Mouse (Mus musculus) embryo, embryonic 11 days (tissue): ENCODE results near the gene Klf17.
"Not testable (repeated sequence)": the region's sequence is repeated elsewhere in the genome, so short reads cannot be mapped to it uniquely, and the experiment has no call there.

ENCODE experiments used
- DNase-seq: peaks from one replicate; pipeline ENCODE4 v3.0.0-alpha.2; 2015

Klf17 gene

DNA sequence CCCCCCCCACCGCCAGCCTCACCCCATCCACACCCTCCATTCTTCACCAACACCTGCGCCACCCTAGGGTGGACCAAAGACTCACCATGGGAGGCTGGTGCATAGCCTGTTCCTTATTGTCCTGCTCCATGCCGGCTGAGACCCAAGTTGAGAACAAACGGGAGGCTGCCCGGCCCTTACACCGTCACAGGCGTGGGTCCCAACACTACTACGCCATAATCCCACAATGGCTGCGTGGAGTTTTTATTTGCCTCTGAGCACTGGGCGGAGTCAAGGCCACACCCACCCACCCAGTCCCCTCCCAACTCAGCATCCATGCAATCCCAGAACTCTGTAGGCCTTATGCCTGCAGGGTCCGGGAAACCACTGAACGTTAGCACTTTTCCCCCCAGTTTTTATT, at the start of gene Klf17:
Klf17 (minus strand) TSS at position 233 of the 400 bp plus-strand sequence.
- DNase-seq = no peak

DNA sequence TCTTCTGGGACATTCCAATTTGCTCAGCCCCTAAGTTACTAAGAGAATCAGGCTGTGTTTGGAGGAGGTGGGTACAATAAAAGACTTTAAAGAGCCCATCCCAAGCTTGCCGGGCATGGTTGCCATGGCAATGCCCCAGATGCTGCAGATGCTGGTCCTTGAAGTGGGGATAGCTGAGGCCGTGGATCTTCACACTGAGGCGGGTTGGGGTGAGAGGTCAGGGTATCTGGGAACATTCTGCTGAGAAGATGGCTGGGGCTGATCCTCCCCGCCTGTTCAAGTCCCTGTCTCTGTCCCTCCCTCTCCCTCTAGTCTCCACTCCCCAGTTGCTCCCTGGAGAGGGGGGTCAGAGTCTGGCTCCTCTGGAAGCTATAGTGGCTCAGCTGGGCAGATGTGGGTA, 48.9 kb upstream of the Klf17 start:
- no peak for DNase-seq

DNA sequence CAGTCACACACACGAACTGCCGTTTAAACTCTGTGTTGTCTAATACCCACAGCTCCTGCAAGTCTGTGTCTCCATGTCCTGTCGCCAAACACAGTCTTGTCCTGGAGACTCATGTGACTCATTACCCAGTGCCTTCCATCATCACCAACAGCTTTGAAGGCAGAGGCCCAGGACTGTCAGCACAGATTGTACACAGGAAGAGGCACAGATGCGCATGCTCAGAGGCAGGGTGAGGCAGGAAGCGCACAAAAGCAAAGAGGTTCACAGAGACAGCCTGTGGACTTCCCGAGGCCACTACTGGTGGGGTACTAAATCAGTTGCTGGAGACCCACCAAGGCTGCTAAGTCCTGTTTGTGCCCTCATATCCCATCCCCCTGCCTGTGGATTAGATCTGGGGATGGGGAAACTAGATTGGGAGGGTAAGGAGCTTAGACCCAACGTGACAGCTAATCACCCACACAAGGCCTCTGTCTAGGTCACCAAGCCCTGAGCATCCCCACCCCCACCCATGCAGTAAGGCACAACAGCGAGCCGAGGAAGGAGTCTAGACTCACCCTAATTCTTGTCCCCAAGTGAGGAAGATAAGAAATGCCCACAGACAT, 48.2 kb upstream of the Klf17 start:
- DNase-seq = no peak

DNA sequence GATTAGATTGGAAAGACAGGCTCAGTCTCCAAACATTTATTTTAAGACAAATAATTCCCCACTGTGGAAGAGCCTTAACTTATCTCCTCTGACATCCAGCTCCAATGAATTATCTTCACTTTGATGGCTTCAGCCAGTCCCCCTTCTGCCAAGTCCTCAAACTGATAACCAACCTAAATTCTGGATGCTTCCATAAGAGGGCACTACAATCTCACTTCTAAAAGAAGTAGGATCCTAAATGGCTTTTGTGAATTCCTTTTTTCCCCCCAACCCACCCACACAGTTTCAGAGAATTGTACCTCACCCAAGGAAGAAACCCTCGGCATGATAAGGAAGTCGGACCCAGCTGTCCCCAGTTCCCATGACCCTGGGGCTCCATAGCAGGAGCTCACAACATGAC, 45.5 kb upstream of the Klf17 start:
- DNase-seq = no peak

DNA sequence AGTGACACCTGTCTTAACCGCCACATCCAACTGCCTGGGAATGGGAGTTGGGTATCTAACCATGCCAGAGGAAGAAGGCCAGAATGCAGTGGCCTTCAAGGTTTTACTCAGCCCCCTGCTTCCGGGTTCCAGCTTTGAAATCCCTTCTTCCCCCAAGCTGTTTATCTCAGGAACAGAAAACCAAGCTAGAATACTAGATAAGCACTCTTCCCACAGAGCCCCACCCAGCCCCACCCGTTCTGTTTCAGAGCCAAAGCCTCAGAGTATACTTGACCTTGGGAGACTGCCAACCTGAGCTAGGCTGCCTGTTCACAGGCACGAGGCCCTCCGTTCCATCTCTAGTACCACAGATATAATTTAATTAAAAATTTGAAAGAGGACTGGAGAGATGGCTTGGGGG, 41.5 kb upstream of the Klf17 start:
- DNase-seq = no peak

DNA sequence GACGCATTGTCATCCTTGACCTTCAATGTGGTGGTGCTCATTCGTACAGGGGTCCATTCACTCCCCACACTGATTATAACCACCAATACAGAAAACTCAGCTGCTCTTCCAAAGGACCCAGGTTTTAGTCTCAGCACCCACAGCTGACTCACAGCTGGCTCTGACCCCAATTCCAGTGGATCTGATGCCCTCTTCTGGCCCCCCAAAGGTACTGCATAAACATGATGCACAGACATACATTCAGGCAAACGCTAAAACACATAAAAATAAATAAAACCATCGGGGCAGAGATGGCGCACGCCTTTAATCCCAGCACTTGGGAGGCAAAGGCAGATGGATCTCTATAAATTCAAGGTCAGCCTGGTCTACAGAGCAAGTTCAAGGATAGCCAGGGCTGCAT, 34.5 kb upstream of the Klf17 start:
- no peak for DNase-seq

DNA sequence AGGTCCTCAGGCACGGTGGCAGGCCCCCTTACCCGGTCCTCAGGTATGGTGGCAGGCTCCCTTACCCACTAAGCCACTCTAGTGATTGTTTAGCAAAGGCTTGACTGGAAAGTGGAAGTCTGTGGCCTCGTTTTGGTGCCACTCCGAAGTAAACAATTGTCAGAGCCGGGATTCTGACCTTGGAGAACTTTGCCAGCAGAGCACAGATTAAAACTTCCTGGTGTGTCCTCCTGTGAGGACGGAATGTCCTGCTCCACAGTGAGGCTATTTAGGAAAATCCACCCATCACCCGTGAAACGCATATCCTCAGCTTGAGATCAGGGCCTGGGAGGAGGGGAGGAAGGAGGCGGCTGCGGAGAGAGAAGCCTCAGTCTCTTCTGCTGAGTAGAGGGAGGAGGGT, 22.9 kb upstream of the Klf17 start:
- DNase-seq = no peak

DNA sequence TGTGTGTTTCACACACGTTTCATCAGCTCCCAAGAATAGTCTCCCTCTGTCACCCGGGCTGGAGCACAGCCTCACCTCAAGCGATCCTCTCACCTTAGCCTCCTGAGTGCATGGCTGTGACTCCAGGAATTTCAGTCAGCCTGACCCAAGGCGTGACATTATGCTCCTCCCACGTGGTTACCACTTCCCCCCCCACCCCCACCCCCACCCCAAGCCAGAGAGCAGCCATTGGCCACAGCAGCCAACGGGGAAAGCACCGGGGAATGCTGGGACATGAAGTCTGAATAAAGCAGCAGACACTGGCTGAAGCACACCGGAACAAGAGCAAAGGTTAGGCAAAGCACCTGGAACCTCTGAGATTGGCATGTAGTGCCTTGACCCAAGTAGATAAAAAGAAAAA, 21.5 kb upstream of the Klf17 start:
- peak; percentile 65 for DNase-seq

DNA sequence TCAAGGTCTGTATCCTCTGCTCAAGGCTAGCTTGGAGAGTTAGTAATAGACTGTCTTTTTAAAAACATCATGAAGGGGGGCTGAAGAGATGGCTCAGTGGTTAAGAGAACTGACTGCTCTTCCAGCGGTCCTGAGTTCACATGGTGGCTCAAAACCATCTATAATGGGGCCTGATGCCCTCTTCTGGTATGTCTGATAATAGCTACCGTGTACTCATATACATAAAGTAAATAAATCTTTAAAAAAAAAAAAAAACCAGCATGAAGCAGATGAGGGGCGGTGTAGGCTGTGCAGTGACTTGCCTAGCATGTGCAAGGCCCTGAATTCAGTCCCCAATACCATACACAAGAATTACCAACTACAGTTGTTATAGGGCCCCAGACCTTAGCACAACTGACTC, 17.5 kb upstream of the Klf17 start:
- no peak for DNase-seq

DNA sequence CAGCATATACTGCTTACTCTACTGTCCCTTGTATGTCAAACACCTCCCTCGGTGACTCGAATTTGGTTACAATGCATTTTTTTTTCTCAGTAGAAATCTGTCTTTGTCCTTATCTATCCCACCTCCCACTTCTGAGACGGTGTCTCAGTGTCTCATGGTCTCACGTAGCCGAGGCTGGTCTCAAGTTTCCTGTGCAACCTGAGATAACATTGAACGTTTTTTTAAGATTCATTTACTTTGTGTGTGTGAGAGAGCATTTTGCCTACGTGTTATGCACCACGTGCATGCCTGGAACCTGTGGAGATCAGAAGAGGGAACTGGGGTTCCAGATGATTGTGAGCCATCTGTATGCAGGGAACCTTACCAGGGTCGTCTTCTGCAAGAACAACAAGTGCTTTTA, 7.5 kb upstream of the Klf17 start:
- no peak for DNase-seq

DNA sequence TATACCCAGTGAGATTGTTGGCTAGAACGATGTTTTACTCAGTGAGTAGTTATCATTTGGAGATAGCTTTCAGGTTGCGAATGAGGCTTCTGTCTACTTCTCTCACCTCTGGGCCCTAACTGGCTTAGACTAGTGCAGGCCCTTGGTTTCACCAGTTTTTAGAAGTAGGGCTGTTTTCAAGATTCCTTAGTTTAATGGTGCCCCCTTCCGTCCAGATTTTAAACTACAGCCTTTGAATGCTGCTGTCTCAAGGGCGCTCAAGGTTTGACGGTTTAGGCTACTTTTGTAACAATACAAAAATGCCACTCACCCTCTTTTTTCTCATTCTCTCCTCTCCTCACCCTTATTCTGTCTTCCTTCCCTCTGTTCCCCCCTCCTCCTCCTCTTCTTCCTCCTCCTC, 5.5 kb upstream of the Klf17 start:
- DNase-seq = peak; percentile 81

DNA sequence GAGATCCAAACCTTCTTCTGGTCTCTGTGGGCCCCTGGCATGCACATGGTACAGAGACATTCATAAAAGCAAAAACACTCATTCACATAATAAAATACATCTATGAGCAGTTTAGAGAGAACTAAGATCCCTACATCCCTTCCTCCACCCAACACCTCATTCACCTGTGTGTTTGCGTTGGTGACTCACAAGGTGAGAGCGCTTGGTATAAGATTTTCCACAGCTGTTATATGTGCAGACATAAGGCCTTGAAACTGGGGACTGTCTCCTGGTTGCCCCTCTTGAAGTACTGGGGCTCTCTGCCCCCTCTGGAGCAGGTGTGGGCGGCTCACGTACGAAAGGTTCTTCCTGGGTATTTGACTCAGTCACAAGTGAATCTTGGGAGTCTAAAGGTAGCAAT, 5.3 kb downstream of the Klf17 start:
- DNase-seq = no peak

DNA sequence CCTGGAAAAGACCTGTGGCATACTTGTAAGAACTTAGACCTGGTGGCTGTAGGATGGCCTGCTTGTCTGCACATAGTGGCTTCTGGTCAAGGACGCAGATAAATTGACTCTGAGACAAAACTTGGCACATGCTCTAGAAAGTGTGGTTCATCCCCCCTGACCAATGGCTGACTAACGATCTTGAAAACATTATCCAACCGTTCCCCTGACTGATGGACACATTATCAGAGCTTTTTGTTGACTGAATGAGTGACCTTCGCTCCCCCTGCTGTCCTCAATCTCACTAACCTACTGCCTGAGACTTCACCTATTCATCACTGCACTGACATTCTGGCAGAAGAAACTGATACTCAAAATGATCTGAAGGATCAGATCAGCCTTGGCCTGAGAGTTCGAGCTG, 13.0 kb downstream of the Klf17 start:
- DNase-seq = not testable (repeated sequence)

DNA sequence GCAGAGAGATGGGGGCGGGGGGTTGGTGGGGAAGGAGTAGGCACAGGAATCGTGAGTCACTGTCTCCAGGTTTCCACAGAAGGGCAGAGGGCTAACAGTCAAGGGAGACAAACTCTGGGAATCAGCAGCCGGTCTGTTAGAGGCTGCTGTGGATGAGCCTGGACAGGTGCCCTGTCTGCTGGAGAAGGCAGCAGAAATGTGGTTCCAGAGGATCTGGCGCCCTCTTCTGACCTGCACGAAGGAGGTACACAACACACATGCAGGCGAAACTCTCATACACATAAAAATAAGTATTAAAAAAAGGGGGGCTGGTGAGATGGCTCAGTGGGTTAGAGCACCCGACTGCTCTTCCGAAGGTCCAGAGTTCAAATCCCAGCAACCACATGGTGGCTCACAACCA, 27.9 kb downstream of the Klf17 start:
- DNase-seq = peak; percentile 29

DNA sequence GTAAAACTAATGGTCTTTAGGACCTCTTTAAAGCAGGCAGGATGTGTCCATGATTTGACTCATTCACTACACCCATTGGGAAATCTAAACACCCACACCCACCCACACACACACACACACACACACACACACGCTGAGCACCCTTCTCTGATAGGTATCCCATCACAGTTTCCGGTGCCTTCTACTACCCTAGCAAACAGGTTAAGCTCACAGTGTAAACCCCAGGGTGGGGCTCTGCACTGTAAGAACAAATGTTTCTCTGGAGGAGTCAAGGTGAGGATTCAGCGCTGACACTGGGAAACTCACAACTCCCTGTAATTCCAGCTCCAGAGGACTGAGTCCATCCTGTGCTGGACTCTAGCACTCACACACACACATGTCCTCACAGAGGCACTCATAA, 33.5 kb downstream of the Klf17 start:
- no peak for DNase-seq

DNA sequence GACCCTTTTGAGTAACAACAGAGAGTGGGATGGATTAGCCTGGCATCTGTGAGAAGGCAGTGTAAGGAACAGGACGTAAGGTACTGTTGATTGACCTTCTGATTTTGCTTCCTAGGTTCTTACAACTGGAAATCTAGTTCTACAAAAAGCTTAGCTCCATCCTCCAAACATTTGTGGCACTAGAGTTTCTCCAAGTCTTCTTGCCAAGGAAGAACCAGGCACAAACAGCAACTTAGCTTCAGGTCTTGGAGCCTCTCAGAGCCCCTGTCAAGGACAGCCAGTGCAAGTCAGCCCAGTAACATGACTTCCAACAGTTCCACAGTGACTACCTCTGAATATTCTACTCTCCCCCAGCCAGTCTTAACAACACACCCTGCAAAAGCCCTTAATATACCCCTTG, 41.3 kb downstream of the Klf17 start, which contains the start of gene Gm12845:
Gm12845 (plus strand) TSS at position 301 of the 400 bp plus-strand sequence.
- no peak for DNase-seq

DNA sequence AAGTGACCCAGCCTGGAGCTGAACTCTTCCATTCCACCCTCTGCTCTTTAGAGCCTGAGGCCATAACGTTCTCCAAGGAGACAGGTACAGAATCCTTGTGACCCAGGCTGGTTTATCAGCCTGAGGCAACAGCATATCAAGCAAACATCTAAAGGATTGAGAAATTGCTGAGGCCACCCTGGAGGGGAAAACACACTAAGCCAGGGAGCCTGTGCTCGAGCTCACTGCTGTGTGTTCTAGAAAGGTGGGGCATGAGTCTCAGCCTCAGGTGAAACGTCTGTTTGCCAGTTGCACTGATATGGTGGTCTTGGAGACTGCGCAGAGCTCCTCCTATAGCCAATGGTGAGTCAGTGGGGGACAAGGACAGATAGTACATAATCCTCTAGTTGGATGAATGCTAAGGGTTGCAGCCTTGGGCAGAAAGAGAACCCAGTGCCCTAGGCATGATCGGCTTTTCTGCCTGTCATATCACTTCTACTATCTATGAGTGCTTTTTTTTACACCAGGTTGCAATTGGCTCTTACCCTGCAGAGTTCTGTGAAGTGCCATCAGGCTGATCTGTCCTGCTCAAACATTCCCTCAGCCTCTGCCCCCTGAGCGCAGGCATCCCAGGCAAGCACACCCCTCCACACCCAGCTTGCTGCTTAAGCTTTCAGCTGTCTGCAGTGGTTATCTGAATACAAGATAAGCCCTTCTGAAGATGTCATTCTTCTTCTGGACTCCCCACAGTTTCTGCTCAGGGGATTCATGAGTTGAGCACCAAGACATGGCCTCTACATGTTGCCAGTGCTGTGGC, 51.9 kb downstream of the Klf17 start:
- DNase-seq = no peak

DNA sequence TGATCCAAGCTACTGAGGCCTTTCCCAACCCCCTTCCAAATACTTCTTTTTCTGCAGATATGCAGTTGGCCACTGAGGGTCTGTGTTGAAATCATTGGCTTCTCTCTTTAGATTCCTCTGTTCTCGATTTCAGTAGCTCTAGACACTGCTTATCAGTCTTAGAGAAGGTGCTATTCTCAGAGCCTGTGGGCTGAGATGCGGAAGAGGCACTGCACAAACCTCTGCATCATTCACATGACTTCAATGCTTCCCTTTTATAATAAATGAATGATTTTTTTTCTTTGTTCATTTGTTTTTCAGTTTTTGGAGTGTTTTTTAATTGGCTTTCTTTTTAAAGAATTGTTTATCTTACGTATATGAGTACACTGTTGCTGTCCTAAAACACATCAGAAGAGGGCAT, 53.1 kb downstream of the Klf17 start:
- no peak for DNase-seq

DNA sequence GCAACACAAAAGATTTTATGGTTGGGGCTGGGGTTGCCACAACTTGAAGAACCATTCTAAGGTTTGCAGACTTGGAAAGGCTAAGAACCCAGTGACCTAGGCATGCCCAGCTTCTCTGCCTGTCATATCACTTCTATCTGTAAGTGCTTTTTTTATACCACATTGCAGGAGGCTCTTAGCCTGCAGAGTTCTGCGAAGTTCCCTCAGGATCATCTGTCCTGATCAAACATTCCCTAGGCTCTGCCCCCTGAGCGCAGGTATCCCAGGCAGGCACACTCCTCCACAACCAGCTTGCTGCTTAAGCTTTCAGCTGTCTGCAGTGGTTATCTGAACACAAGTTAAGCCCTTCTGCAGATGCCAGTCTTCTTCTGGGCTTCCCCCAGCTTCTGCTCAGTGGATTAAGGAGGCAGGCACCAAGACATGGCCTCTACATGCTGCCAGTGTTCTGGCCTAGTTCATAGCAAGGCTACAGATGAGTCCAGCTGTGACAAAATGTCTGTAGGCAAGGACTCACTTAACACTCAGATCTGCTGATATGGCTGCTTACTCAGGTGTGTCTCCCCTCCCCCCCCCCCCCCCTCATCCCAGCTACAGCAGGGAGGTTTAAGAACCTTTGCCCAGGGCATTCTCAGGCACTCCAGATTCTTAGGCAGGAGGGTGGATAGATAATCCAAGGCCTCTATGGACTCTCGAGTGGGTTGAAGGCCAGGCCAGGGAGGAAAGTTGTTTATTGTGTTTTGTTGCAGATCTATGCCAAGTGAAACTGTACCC, 56.5 kb downstream of the Klf17 start:
- DNase-seq = no peak
